Mouse (Mus musculus) embryonic fibroblast, embryonic 13.5 days (primary cell): ENCODE measurements around the gene Tmsb15l.

ENCODE experiments used
- CTCF ChIP-seq: IDR thresholded peaks from 2 replicates; pipeline ENCODE4 v1.5.1; 2011; ENCODE audit warnings: mild to moderate bottlenecking, control low read depth, low read length, moderate library complexity, borderline replicate concordance; ENCODE audit not compliant: insufficient read depth
- POLR2A ChIP-seq: IDR thresholded peaks from 2 replicates; pipeline ENCODE4 v1.6.1; 2011; ENCODE audit warnings: low read depth, mild to moderate bottlenecking, control low read depth, low read length, moderate library complexity

DNA sequence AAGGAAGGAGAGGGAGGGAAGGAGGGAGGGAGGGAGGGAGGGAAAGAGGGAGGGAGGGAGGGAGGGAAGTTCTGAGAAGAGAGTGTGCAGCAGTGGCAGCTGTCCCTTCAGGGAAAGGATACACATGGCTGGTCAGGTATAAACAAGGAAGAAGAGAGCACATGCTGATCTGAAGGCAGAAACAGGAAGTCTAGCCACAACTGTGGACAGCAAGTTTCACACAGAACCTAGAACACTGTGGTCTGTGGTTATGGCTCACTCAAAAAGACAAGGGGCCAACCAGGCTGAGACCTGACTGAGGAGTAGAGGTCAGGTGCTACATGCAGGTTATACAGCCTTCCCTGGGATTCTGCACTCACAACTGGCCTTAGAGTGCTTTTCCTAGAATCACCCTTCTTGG, 9.4 kb upstream of the Tmsb15l start:
- TF ChIP-seq POLR2A (no peak), CTCF (no peak)
